Mouse (Mus musculus): ENCODE data around the gene Il11ra1.
"Not testable (repeated sequence)": the region's sequence is repeated elsewhere in the genome, so short reads cannot be mapped to it uniquely, and the experiment has no call there.

Gene Il11ra1

DNA sequence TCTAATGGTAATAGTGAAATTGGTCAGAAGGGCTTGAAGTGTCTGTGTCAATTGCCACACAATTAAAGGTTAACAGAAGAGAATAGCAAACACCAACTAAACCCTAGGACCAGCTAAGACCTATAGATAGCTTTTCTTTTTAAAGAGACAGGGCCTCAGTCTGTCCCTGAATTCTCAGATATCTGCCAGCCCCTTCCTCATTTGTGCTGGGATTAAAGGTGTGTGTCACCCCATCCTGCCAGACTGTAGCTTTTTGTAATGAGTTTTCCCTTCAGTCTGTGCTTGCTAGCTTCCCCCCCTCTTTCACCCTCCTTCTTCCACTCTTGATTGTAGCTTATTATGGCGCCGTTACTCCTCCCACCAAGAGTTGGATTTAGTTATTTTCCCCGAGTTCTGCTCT lies 83.4 kb downstream of the Il11ra1 start:
- not testable (repeated sequence) for DNase-seq

Measured in embryo, embryonic 11 days (tissue).